Mouse (Mus musculus): ENCODE measurements around the gene Vmn2r7. TPM values are rescaled to one million over a fixed set of nuclear protein-coding genes. Genes with fewer than 3 reads are reported as not detected.
"Not testable (repeated sequence)": the region's sequence is repeated elsewhere in the genome, so short reads cannot be mapped to it uniquely, and the experiment has no call there.

The Vmn2r7 gene
- total RNA-seq (2021) = not detected
- long read RNA-seq, experiment 1, partial matches to known transcripts = 0 of 1 reads
- long read RNA-seq, experiment 1, other reads (novel, unspliced or antisense) = 1 of 1 reads
- long read RNA-seq, experiment 2 = 0 reads

DNA sequence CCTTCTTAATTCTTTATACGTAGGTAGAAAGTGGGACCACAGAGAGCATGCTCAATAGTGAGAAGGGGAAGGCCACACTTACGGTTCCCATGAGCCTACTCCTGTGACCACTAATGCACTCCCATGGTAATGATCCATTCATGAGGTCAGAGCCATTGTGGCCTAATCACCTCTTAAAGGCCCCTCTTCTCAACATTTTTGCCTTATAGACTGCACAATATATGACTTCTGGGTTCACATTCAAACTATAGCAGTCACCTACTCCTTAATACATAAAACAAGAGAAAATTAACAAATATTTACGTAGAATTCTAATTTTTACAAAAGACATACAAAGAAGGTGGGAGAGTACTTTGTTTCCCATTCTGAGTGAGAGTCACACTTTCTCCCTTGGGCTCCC, at the start of gene Vmn2r7:
Gene Vmn2r7, minus strand, starts transcription at position 101 of the 400 bp plus-strand sequence.
- not testable (repeated sequence) for DNase-seq (ENCODE audit: low spot score in 2 of 2)

GRCm38 (mm10) chr3:64889725-64890124, 45.2 kb upstream of the Vmn2r7 start:
- DNase-seq (ENCODE audit: low spot score in 2 of 2) = no peak

GRCm38 (mm10) chr3:64878199-64878977, 33.8 kb upstream of the Vmn2r7 start:
- DNase-seq (ENCODE audit: low spot score in 2 of 2) = no peak

DNA sequence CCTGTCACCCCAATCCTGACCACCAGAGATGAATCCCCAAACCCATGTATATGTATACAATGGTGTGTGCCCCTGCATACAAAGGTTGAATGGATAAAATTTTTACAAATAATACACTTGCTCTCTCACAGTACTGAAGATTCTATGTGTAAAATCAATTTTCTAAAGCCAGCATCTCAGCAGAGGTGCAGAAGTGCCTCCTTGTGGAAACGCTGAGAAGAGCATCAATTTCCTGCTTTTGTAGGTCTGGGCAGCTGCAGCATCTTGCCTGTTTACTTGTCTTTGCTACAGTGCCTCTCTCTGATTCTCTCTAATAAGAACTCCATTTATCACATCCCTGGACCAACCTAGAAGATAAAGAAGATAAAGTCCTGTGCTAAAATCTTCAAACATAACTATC, 32.1 kb upstream of the Vmn2r7 start:
- peak in 1 of 2 experiments; percentile 9 for DNase-seq (ENCODE audit: low spot score in 2 of 2)

DNA sequence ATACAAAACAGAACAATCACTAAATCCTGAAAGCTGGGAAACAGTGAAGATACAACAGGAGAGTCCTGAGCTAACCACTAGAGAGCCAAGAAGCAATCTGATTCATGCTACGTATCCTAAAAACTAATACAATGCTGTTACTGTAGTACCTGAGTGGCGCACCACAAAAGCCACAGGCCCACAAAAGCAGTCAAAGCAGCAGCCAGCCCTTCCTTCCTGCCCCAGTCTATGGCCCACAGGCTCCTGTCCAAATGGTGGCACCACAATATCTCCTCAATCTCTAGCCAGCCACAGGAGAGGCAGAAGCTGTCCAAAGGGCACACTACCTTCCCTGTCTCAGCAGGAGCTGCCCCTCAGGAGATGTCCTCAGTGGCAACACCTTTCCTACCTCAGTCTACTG, 1.7 kb downstream of the Vmn2r7 start:
- no peak for DNase-seq (ENCODE audit: low spot score in 2 of 2)

GRCm38 (mm10) chr3:64842299-64842698, 2.3 kb downstream of the Vmn2r7 start:
- DNase-seq (ENCODE audit: low spot score in 2 of 2) = peak; percentile 50 to 58

GRCm38 (mm10) chr3:64831134-64831533, 13.4 kb downstream of the Vmn2r7 start:
- DNase-seq (ENCODE audit: low spot score in 2 of 2) = no peak

DNA sequence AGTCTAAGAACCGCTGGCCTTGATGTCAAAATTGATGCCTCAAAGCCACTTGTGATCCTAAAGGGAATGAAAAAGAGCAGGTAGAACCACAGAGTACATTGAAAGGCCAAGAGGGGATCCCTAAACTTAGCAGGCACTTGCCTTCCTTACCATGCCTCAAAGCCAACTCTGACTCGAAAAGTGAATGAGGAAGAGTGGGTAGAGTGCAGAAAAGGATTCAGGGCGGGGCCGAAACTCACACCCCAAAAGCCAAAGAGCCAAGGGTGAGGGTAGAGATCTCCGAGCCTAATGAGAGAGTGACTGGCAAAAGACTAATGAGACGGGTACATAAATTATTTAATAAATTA, 53.3 kb downstream of the Vmn2r7 start:
- no peak for DNase-seq (ENCODE audit: low spot score in 2 of 2)

DNA sequence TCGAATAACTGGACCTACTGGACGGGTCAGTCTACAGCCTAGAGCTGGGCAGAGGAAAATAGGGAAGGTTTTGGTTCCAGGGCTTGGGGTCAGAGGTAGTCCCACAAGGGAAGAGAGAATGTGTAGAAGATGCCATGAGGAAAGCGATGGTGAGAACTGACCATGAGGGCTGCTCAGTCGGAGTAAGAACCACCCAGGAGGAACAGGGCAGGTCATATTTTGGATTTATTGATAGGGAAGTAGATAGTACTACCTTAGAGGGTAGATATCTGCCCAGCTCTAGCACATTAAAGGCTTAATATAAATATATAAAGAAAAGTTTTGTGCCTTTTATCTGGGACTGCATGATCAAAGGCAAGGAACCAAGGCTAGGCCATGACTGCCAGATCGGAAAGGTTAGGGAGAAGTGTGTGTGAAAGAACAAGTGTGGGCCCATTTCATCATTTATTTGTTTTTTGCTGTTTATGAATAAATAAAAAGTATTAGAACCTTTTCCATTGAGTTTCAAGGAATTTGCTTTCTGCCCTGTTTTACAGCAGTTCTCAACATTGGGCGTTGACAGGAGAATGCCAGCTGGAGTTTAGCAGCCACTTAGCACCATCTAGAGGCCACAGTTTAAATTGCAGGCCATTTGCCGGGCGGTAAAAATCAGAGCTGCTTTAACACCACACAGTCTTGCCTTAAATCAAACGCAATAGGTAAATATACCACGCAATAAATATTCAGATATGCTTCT, 53.9 kb downstream of the Vmn2r7 start:
- peak; percentile 79 to 81 for DNase-seq (ENCODE audit: low spot score in 2 of 2)

DNA sequence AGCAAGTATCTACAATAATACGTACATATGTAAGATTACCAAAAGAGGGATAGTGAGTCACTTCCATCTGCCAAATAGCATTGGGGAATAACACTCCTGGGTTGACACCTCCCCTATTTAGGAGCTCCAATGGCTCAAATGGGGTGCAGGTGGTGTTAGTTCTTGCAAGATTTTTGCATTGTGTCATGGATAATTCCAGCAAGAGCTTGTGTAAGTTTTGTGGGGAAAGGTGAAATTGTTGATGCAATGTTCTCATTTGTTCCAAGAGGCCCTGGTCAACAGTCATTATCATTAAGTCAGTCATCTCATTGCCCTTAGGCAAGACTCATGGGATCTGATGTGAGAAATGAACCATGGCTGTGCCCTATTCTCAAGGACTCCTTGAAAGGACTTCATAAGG, 61.7 kb downstream of the Vmn2r7 start:
- DNase-seq (ENCODE audit: low spot score in 2 of 2) = no peak

- DNase-seq (ENCODE audit: low spot score in 2 of 2) = no peak
These were observed 72.4 kb downstream of the Vmn2r7 start for GRCm38 (mm10) chr3:64772132-64772531.

DNA sequence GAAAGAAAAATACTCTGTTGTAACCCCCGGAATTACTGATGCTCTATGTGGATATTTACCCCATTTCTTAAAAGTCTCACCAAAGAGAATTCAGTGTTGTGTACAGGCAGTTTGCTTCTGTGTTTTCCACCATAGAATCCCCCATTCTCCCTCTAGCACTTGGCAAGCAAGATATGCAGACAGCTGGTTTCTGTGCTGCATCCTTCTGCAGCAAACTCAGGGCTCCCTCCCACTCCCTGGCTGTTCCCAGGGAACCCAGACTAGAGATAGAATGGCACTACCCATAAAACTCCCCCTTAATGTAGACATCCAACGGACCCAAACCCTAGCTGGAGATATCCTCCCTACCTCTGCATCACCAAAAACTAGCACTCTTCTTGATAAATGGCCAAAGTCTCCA, 88.4 kb downstream of the Vmn2r7 start:
- DNase-seq (ENCODE audit: low spot score in 2 of 2) = peak; percentile 9 to 71

GRCm38 (mm10) chr3:64727187-64727970, 117.2 kb downstream of the Vmn2r7 start:
- DNase-seq (ENCODE audit: low spot score in 2 of 2) = not testable (repeated sequence)

DNA sequence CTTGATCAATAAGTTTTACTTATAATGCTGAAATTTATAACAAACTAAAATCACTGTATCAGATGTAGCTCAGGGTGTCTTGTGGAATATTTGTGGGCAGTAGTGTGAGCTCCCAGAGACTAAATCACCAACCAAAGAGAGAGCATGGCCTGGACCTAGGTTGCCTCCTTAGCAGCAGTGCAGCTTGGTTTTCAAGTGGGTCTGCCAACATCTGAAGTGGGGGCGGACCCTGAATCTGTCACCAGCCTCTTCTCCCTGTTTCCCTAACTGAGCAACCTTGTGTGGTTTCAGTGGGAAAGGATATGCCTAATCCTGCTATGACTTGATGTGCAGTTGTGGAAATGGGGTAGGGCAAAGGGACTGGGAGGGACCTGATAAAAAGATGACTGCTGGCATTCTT, 118.8 kb downstream of the Vmn2r7 start:
- not testable (repeated sequence) for DNase-seq (ENCODE audit: low spot score in 2 of 2)

DNA sequence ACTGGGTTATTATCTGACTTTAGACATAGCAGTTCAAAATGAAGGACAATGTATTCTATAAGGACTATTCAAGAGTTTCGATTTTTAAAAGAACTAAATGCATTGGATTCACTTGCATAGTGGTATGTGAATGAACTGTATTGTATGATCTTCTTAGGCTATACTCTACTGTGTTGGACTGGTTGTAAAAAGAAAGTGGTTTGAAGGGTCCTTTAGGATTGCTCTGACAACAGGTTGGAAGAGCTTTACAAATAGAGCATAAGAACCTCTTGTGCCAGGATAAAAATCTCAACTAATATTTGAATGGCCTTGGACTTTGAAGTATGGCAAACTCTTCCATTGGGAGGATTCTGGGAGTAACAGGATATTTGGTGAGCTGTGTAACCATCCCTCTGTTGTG, 168.5 kb downstream of the Vmn2r7 start:
- DNase-seq (ENCODE audit: low spot score in 2 of 2) = not testable (repeated sequence)
